Mouse (Mus musculus): Measurements from ENCODE around the gene Zkscan4.
"Not testable (repeated sequence)": the region's sequence is repeated elsewhere in the genome, so short reads cannot be mapped to it uniquely, and the experiment has no call there.

- TF ChIP-seq CTCF (conservative IDR thresholded peaks at IDR 0.05; ENCODE audit: low read length); POU5F1 (IDR thresholded peaks at IDR 0.05; ENCODE audit: borderline replicate concordance, low read length): not testable (repeated sequence)
These were observed at the start of gene Zkscan4, which contains the start of gene Gm10065 for GRCm38 (mm10) chr13:21478759-21479670.

Measured in E14TG2a.4 (cell line).